Mouse (Mus musculus) right cerebral cortex, adult 2 months (tissue): ENCODE measurements around the gene Tpp1.

Experiments
- DNase-seq, 2 experiments: peaks; one replicate each; pipeline ENCODE4 v3.0.0; 2021 to 2022; ENCODE audit warnings: low spot score in 2 of 2

Tpp1 gene

DNA sequence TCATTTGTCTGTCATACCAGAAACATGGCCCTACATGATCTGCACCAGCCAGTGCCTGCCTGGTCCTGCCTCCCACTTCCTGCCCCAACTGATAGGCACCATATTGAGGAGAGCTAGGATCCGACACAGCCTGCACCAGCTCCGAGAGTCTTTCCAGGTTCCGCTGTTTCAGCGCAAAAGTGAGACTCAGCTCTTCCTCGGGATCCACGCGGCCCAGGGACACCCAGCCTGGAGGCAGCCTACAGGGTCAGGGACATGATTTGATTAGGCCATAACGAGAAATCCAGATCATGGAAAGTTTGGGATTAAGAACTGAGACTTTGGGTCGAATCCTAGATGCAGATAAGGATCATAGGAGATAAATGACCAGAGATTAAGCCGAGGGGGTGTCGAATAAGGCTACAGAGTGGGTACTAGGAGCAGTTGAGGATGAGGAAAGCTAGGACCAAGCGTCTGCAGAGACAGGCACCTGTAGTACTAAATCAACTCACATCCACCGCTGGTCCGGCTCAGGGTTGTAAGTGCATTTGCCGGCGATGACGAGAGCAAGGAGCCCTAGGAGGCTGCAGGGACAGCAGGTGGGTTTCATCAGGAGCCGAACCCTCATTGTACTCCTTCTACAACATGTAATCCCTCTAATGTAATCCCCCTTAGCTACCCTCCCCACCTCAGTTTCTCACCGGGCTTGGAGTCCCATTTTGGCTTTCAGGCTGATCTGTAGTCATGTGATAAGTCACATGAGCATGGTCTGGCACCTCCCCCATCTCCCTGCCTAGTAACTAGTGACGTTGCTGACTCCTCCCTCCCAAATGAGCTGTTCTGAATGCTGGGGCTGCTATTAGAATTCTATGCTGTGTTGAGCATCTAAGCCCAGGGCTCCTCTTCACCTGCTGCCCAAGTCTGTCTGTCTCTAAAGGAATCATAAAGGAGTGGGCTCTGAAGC is at the start of gene Tpp1:
Tpp1 (minus strand) TSS at position 745 of the 943 bp plus-strand sequence.
- DNase-seq = peak; percentile 94 to 98

DNA sequence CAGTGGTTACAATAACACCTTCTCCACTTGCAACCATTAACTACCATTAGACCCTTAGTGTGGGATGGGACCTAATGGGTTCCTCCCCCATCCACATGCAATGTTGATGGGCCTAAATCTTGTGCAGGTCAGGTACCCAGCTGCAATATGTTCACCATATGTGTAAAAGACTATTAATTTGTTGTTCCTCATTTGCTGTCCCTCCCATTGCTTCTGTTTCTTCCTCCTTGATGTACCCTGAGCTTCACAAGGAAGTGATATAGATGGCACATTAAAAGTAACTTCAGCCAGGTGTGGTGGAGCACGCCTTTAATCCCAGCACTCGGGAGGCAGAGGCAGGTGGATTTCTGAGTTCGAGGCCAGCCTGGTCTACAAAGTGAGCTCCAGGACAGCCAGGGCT is 44.9 kb upstream of the Tpp1 start:
- no peak for DNase-seq

DNA sequence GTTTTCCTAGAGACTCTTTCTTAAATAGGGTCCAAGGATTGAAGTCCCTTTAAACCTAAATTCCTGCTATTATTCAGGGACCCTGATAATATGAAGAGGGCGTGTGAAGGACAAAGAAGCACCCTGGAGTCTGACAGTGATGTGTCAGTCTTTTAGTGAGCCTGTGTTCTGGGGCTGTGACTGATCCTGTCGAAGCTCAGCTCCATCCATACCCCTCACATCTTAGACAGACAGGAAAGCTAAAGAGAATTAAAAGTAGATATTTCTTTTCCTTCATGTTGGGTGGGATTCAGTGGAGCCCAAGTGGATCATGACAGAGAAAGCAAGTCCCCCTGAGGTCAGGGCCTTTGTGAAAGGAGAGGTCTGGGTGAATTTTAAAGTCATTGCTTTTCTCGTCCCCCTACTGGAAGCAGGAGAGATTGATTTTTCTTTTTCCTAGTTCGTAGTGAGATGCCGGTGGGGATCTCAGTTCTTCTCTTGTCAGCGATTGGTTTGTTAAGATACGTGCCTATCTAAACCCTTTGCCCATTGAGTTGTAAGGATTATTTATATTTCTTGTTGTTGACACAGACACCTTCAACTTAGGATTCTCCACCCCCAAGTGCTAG is 43.8 kb upstream of the Tpp1 start:
- DNase-seq = no peak

DNA sequence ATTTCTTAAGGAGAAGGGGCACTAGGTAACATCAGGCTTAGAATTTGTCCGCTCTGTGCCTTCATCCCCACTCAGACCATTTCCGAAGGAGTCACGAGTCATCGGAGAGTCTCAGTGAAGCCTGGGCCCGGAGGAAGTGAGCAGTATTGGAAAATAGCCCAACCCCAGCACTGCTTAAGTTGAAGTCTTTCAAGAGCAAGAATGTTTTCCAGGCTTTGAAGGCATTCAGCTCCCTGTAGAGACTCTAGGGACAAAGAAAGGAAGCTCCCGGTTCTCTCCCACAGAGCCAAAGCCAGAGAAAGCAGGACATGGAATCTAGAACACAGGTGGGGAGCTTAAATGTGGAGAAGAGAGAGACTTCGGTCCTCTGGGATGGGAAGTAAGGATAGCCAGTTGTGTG is 41.7 kb upstream of the Tpp1 start:
- no peak for DNase-seq

DNA sequence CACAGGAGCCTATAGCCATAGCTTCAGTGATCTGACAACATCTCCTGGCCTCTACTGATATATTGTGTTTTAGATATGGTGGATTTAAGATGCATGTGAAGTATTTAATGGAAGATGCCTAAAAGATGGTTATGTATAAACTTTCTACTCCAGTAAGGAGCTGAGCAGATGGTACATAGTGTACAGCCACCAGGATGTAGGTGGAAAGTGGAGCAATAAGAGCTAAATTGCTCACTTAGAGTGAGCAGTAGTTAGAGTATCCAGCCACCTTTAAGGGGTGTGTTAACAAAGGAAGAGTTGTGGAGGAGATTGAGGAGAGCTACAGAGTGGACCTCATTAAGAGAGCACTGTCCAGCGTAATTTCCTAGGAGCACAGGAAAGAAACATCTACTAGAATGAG is 39.1 kb upstream of the Tpp1 start:
- no peak for DNase-seq

DNA sequence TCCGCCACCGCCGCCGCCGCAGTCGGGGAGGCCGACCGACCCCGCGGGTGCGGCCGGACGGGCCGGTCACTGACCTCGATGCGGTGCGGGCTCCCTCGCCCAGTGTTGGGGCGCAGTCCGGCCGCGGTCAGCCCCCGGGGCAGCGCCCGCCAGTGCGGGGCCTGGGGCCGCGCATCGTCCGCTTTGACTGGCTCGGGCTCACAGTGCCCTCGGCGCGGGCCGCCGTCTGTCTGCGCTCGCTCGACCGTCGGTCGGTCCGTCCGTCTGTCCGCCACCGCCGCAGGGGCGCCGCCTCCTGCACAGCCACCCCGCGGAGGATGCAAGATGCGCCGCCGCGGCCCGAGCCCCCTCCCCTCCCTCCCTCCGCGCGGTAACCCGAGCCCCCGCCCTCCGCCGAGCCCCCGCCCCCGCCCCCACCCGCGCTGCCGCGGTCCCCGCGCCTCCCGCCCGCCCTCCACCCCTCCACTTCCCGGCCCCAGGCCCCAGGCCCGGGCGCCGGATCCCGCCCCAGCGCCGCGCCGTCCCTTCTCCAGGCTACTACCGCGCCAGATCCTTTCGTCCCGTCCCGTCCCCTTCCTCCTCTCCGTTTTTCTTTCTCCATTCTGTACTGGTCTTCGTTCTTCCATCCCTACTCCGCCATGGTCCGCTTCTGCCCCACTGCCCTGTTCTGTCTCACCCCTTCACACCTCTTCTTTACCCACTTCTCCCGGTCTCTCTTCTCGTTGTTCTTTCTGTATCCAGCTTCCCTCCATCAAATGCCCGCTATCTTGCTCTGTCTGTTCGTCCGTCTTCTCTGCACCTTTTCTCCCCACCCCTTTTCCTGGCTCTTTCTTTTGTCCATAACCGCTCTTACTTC is 35.5 kb upstream of the Tpp1 start, which contains the start of gene Dchs1:
Dchs1 (minus strand) TSS at position 370 of the 856 bp plus-strand sequence.
- DNase-seq = no peak

DNA sequence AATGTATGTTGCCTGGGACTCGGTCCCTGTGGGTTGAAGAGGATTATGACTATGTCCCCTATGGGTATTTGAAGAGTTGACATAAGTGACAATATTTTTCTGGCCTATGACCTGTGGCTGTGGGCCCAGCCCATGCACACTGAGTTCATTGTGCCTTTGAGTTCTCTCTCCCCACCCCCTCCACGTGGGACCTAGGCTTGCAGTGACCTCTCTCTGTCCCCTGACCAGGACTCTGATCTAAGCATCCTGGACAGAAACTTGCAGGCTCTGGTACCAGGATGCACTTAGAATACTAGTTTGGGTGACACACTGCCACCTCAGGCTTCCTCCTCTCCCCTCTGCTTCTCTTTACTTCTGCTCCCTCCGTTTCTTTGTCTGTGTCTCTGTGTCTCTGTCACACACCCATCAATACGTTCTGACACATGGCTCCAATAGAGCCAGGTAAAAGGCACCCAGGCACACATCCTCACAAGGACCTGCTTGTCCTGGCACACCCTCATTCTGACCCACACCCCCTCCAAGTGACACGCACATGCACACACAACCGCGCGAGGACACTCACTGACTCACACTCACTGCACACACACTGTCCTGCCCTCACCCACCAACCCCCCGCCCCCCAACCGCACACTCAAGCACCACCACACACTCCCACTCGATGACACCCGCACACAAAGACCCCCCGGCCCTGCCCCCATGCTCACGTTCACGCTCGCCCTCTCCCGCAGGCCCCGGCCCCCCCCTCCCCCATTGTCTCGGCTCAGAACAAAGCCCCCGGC is 34.7 kb upstream of the Tpp1 start:
- no peak for DNase-seq

DNA sequence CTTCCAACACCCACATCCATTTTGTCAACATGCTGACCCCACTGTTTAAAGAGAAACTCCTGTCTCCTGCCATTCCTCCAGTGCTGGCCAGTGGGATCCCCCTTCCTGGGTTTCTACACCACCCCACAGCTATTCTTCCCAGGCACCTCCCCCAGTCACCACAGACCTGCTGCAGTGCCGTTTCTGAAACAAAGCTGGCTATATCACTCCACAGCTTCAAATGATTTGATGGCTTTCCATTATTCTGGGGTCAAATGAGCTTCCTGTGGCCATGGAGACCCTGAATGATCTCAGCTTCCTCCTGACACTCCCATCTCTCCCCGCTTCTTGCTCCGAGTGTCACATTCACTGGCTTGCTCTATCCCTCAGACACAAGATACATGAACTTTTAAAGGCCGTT is 32.5 kb upstream of the Tpp1 start:
- no peak for DNase-seq

DNA sequence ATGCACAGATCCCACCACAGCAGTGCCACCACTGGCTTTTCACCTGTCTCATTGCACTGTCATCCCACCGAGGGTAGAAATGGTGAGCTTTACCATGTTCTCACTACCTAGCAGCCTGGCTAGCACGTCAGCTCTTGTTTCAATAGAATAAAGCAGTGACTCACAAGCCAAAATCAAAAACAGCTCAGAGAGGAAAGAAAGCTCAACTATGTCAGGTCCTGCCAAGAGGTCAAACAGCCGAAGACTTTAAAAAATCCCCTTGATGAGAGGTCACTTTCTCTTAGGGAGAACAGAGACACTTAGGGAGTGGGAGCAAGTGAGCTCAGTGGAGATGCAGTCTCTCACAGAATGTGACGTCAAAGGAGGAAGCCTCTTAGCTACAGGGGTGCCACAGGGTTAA is 31.8 kb upstream of the Tpp1 start:
- DNase-seq = no peak

DNA sequence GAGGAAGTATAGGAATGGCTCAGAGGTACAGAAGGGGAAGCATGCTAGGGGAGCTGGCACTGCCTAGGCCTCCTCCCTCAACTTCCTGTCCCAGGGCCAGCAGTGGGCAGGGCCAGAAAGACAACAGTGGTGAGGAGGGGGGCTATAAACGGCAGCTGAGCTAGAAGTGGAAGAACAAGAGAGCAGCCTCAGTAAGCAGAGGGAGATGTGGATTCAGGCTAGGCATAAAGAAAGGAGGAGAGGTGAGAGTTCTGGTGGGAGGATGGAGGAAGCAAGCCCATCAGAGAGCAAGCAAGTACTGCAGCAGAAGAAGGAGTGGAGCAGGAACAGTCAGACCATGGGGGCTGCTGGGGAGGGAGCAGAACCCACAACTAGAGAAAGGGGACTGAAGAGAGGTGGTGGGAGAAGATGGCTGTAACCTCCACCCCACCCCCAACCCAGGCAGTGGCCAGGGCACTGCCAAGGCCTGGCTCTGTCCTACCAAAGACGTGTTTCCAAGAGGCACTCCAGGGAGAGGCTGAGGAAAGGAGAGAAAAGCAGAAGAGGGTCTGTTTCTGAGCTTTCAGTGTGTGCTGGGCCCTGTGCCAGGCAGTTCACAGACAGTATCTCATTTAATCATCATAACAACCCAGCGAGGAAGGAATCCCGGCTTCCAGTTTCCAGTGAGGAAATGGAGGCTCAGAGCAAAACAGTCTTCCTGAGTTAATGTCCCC is 26.7 kb upstream of the Tpp1 start:
- no peak for DNase-seq

DNA sequence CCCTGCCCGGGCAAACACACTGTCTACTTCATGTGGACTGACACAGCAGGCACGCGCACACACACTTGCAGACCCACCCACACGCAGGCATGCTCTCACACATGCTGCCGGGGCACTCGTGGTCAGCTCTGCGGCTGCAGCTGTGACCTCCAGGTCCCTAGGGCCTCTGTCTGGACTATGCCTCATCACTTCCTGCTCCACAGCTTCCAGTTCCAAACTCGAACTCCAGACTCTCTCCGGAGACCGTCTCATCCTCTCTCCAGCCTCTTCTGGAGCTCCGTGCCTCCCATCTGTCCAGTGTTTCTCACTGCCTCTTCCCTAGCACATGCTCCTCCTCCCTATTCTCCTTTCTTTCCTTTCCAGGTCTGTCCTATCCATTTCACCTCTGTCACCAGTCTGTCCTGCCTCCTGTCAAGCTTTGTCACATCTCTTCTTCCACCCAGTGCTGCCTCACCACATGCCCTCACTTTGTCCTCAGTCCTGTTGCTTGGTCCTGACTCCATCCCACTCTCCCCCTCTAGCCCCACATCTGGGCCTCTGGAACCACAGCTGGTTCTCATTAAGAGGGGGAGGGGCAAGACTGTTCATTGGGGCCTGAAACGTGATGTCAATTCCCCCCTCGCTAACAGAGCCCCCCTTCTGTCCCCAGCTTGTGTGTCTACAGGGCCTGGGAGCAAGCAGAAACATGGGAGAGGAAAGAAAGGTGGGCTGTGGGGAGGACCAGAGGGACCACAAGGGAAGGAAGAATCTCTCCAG is 25.9 kb upstream of the Tpp1 start:
- DNase-seq = no peak

DNA sequence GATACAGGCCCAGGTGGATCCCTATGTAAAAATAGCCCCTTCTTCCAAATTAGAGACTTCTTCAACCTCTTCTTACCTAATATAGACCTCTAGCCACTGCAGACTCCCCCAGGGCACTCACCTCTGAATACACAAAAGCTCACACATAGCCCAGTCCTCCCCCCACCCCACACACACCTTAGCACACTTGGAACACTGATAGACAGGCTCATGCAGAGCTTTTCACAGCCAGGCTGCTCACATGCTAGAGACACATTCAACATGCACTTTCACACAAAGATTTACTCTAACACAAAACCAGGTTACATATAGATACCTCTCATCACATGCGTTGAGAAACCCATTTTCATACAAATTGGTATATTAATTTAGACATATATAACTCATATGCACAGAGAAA is 25.3 kb upstream of the Tpp1 start:
- no peak for DNase-seq

DNA sequence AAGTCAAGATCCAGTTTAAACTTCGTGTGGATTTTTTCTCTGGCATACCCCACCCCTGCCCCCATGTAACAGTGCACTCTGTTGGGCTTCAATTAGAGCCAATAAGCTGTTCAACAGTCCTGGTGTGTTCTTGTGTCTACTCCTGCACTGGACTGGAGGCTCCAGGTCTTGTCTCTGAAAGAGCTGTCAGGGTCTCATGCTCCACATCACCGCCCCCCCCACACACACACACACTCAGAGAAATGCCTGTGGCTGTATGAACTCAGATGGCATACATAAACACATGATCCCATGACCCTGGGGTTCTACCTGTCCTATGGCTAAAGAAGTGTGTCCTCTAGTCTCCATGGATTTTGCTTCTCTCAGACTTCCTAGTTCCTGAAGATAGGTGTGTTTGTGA is 24.0 kb upstream of the Tpp1 start:
- no peak for DNase-seq

DNA sequence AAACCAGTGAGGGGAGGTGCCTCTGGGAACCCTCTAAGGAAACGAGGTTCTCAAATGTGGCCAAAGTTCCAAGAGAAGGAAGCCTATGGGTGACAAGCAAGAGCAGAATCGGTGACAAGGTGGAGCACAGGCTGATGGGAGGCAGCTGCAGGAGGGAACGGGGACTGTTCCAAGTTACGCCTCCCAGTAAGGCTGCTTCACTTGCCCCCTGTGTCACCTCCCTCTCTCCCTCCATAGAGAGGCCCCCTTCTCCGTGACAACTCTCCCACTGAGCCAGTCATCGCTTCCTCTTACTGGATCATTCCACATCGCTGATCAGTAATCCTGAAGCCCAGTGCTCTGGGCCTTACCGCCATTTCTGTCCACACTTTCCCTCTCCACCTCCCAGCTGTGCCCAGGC is 22.6 kb upstream of the Tpp1 start:
- DNase-seq = no peak

DNA sequence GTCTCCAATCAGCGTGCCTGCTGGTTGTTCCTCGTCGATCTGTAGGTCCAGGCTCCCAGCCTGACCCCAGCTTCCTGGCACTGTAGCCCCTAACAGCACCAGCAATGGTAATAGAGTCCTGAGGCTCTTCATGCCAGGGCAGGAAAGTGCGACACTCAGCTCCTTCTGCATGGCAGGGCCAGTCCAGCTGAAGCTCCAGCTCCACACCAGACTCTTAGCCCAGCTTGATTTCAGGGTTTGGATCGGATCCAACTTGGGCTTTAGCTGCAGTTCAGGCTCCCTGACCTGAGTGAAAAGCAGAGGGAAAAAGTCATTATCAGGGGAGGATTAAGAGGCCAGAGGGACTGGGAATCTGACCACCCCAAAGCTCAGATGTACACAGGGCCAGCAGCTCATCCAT is 21.0 kb upstream of the Tpp1 start:
- DNase-seq = no peak

DNA sequence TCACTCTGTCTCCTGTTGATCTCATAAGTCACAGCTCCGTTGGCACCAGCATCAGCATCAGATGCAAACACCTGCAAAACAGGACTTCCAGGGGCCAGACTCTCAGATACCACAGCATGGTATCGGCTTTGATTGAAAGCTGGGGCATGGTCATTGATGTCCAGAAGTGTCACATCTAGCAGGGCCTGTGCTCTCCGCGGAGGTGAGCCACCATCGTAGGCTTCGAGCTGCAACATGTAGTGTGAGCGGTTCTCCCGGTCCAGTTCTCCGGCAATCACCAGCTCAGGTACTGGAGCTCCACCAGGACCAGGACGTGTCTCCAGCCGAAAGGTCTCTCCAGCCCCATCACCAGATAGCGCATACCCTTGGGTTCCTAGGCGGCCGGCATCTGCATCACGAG is 20.3 kb upstream of the Tpp1 start:
- DNase-seq = no peak

DNA sequence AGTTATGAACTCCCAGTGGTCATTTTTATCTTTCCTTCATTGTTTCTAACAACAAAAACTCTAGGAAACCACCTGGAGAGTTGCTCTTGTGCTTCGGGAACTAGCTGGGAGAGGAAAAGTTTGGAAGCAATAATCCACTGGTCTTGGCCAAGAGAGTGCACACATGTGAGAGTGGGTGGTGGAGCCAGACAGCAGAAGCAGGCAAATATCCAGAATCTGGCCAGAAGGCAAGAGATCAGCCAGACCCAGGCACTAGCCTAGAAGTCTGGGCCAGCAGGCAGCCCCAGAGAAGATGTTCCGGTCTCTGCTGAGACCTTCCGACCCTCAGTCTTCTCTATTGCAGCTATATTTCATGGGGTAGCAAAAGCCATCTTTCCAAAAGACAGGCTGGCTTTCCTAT is 17.9 kb upstream of the Tpp1 start:
- no peak for DNase-seq

DNA sequence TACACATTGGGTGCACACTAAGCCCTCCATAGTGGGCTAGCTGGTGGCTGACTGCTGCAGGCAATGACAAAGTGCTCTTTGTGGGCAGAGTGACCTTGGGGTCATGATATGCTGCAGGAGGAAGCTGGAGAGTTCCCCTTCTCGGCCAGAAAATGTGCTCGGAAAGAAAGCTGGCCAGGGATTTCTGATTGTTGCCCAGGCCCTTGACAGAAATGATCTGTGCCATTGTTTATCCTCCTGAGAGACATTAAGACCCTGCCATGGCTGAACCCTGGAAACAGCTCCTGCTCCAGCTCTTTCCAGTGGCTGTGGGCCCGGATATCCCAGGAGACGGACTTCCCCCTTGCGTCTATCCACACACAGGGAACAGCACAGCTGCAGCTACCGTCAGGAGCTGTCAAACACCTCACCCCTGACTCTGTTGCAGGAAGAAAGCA is 15.7 kb upstream of the Tpp1 start:
- DNase-seq = no peak

DNA sequence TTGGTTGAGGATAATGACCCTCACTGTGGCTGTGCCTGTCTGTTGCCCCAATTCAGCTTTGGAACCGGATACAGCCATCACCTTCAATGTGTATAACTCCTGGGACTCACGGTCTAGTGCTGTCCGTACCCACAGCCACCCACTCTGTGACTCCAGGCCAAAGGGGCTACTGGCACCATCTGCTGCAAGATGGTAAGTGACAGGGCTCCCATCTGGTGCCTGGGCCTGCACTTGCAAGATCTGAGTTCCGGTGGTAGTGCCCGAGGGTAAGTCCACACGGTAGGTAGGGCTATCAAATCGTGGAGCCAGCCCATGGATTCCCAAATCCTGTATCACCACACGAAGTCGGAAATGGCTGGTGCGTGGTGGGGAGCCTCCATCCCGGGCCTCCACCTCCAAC is 12.3 kb upstream of the Tpp1 start:
- DNase-seq = no peak
